Mouse (Mus musculus): ENCODE data around the gene Bcl6. TPM values are rescaled to one million over a fixed set of nuclear protein-coding genes. Genes with fewer than 3 reads are reported as not detected.

Gene Bcl6
- polyA plus RNA-seq, 1 experiment = 0.02 TPM

GRCm38 (mm10) chr16:23993351-23994321 is 5.0 kb upstream of the Bcl6 start:
- peaks cover 55% of the 10 kb centered on the region for H3K27me3 ChIP-seq (ENCODE audit: control insufficient read depth)
- H3K4me1 ChIP-seq (ENCODE audit: control insufficient read depth) = peaks cover 5% of the 10 kb centered on the region
- H3K9me3 ChIP-seq (ENCODE audit: control insufficient read depth, low read length) = peaks cover 1% of the 10 kb centered on the region; the same call in 1 of the 2 replicates
- no peak overlapping the region for H3K4me3 ChIP-seq (replicated peaks)
- TF ChIP-seq TAL1 (IDR thresholded peaks at IDR 0.05; ENCODE audit: low read length) (no peak), GATA1 (IDR thresholded peaks at IDR 0.05; ENCODE audit: low read length) (no peak)
- H3K36me3 ChIP-seq (ENCODE audit: control insufficient read depth) = no peaks in the 10 kb centered on the region

GRCm38 (mm10) chr16:23991846-23992580 is 3.4 kb upstream of the Bcl6 start:
- Histone ChIP-seq H3K27me3 (ENCODE audit: control insufficient read depth) (peaks cover 72% of the 10 kb centered on the region), H3K4me1 (ENCODE audit: control insufficient read depth) (peaks cover 11% of the 10 kb centered on the region), H3K4me3 (replicated peaks) (no peak overlapping the region), H3K36me3 (ENCODE audit: control insufficient read depth) (no peaks in the 10 kb centered on the region), H3K9me3 (ENCODE audit: control insufficient read depth, low read length) (peaks cover 3% of the 10 kb centered on the region; the same call in 1 of the 2 replicates)
- TF ChIP-seq GATA1 (IDR thresholded peaks at IDR 0.05; ENCODE audit: low read length) (no peak), TAL1 (IDR thresholded peaks at IDR 0.05; ENCODE audit: low read length) (no peak)

DNA sequence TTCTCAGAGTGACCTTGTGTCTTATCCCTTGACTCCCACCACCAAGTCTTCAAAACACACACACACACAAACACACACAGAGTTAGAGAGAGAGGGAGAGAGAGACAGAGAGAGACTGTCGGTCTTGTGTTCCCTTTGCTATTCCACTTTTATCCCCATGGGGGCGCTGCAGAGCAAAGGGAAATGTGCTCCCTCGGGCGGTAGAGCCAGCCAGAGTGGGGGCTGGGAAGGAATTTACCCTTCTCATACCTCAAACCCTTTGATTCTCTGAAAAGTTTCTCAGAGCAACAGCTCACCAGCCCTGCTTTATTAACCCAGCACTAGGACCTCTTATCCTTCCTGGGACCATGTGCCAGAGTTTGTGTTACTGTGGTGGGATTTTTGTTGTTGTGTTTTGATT is 2.5 kb upstream of the Bcl6 start:
- Histone ChIP-seq H3K4me3 (replicated peaks) (no peak overlapping the region), H3K4me1 (ENCODE audit: control insufficient read depth) (peaks cover 11% of the 10 kb centered on the region), H3K27me3 (ENCODE audit: control insufficient read depth) (peaks cover 80% of the 10 kb centered on the region), H3K36me3 (ENCODE audit: control insufficient read depth) (no peaks in the 10 kb centered on the region), H3K9me3 (ENCODE audit: control insufficient read depth, low read length) (peaks cover 3% of the 10 kb centered on the region; the same call in 1 of the 2 replicates)
- TF ChIP-seq TAL1 (IDR thresholded peaks at IDR 0.05; ENCODE audit: low read length) (no peak), GATA1 (IDR thresholded peaks at IDR 0.05; ENCODE audit: low read length) (no peak)

- TF ChIP-seq TAL1 (IDR thresholded peaks at IDR 0.05; ENCODE audit: low read length) = no peak
- TF ChIP-seq GATA1 (IDR thresholded peaks at IDR 0.05; ENCODE audit: low read length) = no peak
- peak overlapping the region; percentile 65 for H3K4me3 ChIP-seq (replicated peaks)
- no peaks in the 10 kb centered on the region for H3K36me3 ChIP-seq (ENCODE audit: control insufficient read depth)
- peaks cover 86% of the 10 kb centered on the region for H3K27me3 ChIP-seq (ENCODE audit: control insufficient read depth)
- peaks cover 11% of the 10 kb centered on the region for H3K4me1 ChIP-seq (ENCODE audit: control insufficient read depth)
- peaks cover 3% of the 10 kb centered on the region; the same call in 1 of the 2 replicates for H3K9me3 ChIP-seq (ENCODE audit: control insufficient read depth, low read length)
Measured at GRCm38 (mm10) chr16:23990161-23990970, 1.7 kb upstream of the Bcl6 start.

DNA sequence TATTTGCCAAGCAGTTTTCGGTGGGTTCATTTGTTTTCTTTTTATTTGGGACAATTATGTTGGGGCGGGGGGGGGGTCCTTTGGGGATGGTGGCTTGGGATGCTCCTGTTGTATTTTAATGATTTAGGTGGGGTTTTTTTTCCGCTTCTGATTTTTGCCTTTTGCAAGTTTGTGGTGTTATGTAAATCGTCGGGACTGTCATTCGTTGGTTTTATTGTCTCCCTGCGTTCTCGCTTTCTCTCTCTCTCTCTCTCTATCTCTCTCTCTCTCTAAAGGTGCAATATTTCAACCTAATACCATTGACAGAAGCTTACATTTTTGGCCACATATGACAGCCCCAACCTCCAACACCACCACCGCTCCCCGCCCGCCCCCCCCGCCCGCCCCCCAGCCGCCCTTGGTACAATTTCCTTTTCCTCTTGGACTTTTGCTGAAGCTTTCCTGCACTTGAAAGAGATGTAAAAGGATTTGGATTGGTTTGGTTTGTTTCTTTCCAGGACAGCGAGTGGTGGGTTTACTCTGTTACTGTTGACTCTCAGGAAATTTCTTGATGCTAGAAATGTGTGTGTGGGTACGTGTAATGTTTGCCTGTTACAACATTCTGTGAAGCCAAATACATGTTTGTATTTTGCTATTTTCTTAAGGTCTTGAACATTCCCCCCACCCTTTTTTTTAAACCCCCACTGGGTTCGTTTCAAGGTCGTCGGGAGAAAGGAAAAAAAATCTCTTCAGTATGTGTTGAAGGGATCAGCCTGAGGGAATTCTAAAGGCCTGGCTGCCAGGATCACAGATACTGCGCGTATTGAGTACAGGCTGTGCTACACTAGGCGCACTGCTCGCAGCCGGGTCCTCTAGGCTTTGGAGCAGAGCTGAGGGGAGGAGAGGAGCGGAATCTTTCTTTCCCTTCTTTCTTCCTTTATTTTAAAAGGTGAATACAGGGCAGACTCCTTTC is 833 bp upstream of the Bcl6 start:
- Histone ChIP-seq H3K4me3 (replicated peaks) (peak overlapping the region; percentile 65), H3K9me3 (ENCODE audit: control insufficient read depth, low read length) (peaks cover 6% of the 10 kb centered on the region; the same call in 1 of the 2 replicates), H3K27me3 (ENCODE audit: control insufficient read depth) (peaks cover 95% of the 10 kb centered on the region), H3K36me3 (ENCODE audit: control insufficient read depth) (no peaks in the 10 kb centered on the region), H3K4me1 (ENCODE audit: control insufficient read depth) (peaks cover 11% of the 10 kb centered on the region)
- TF ChIP-seq GATA1 (IDR thresholded peaks at IDR 0.05; ENCODE audit: low read length) (no peak), TAL1 (IDR thresholded peaks at IDR 0.05; ENCODE audit: low read length) (no peak)

DNA sequence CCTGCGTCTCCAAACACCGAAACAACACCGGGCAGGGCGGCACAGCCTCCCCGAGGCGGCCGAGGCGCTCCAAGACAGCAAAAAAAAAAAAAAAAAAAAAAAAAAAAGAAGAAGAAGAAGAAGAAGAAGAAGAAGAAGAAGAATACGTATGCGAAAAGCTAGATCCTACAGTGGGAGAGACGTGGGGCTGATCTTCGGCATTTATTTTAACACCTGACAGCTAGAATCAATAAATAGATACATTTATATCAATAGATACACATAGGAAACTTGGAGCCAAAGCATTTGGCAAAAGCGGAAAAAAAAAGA is 541 bp downstream of the Bcl6 start:
- peaks cover 11% of the 10 kb centered on the region for H3K4me1 ChIP-seq (ENCODE audit: control insufficient read depth)
- H3K27me3 ChIP-seq (ENCODE audit: control insufficient read depth) = peaks cover 100% of the 10 kb centered on the region
- no peaks in the 10 kb centered on the region for H3K36me3 ChIP-seq (ENCODE audit: control insufficient read depth)
- peaks cover 6% of the 10 kb centered on the region; the same call in 1 of the 2 replicates for H3K9me3 ChIP-seq (ENCODE audit: control insufficient read depth, low read length)
- TF ChIP-seq GATA1 (IDR thresholded peaks at IDR 0.05; ENCODE audit: low read length) (no peak), TAL1 (IDR thresholded peaks at IDR 0.05; ENCODE audit: low read length) (no peak)
- peak overlapping the region; percentile 65 for H3K4me3 ChIP-seq (replicated peaks)

- H3K9me3 ChIP-seq (ENCODE audit: control insufficient read depth, low read length) = peaks cover 6% of the 10 kb centered on the region; the same call in 1 of the 2 replicates
- peak overlapping the region; percentile 65 for H3K4me3 ChIP-seq (replicated peaks)
- no peaks in the 10 kb centered on the region for H3K36me3 ChIP-seq (ENCODE audit: control insufficient read depth)
- peaks cover 16% of the 10 kb centered on the region for H3K4me1 ChIP-seq (ENCODE audit: control insufficient read depth)
- peaks cover 100% of the 10 kb centered on the region for H3K27me3 ChIP-seq (ENCODE audit: control insufficient read depth)
- no peak for TF ChIP-seq TAL1 (IDR thresholded peaks at IDR 0.05; ENCODE audit: low read length)
- no peak for TF ChIP-seq GATA1 (IDR thresholded peaks at IDR 0.05; ENCODE audit: low read length)
Measured at GRCm38 (mm10) chr16:23987341-23988156, 1.1 kb downstream of the Bcl6 start.
